Mouse (Mus musculus): Measurements from ENCODE around the gene Tgm4. TPM values are rescaled to one million over a fixed set of nuclear protein-coding genes. Genes with fewer than 3 reads are reported as not detected.

The Tgm4 gene
- 0.06 and 0.17 TPM in 2 replicates for polyA plus RNA-seq (2012; rRNA removed; ENCODE audit: low replicate concordance)

GRCm38 (mm10) chr9:123034426-123034825 is at the start of gene Tgm4:
TSS of gene Tgm4 (plus strand) at chr9:123034726.

GRCm38 (mm10) chr9:123020995-123021631 is 13.4 kb upstream of the Tgm4 start, which contains the start of gene Tmem42:
TSS of gene Tmem42 (plus strand) at chr9:123021326.

GRCm38 (mm10) chr9:123112805-123113521 is 78.4 kb downstream of the Tgm4 start, which contains the start of the genes Zdhhc3 and Exosc7:
TSS of gene Zdhhc3 (minus strand) at chr9:123113205.
TSS of gene Exosc7 (plus strand) at chr9:123113215.

Other genes starting within 250 kb of the Tgm4 start
- 3.5 and 7.3 TPM in 2 replicates for gene Tcaim, start 229.2 kb upstream of the Tgm4 start, polyA plus RNA-seq (2012; rRNA removed; ENCODE audit: low replicate concordance)
- not detected in 2 replicates for gene Gm35549, start 190.7 kb upstream of the Tgm4 start, polyA plus RNA-seq (2012; rRNA removed; ENCODE audit: low replicate concordance)
- gene Zfp445, start 168.7 kb upstream of the Tgm4 start, polyA plus RNA-seq (2012; rRNA removed; ENCODE audit: low replicate concordance), result 22.7 and 45.1 TPM in 2 replicates
- 1.8 and 3.0 TPM in 2 replicates for gene Zkscan7, start 149.0 kb upstream of the Tgm4 start, polyA plus RNA-seq (2012; rRNA removed; ENCODE audit: low replicate concordance)
- gene Zfp105, start 111.7 kb upstream of the Tgm4 start, polyA plus RNA-seq (2012; rRNA removed; ENCODE audit: low replicate concordance), result 0.41 and 0.57 TPM in 2 replicates
- gene 1110059G10Rik, start 83.7 kb upstream of the Tgm4 start, polyA plus RNA-seq (2012; rRNA removed; ENCODE audit: low replicate concordance), result 1.3 and 2.5 TPM in 2 replicates
- gene Kif15, start 83.7 kb upstream of the Tgm4 start, polyA plus RNA-seq (2012; rRNA removed; ENCODE audit: low replicate concordance), result 0.57 and 0.66 TPM in 2 replicates
- gene Tmem42, start 13.4 kb upstream of the Tgm4 start, polyA plus RNA-seq (2012; rRNA removed; ENCODE audit: low replicate concordance), result 13.2 and 17.8 TPM in 2 replicates
- gene Zdhhc3, start 78.5 kb downstream of the Tgm4 start, polyA plus RNA-seq (2012; rRNA removed; ENCODE audit: low replicate concordance), result 168 and 220 TPM in 2 replicates
- gene Exosc7, start 78.5 kb downstream of the Tgm4 start, polyA plus RNA-seq (2012; rRNA removed; ENCODE audit: low replicate concordance), result 11.1 and 24.5 TPM in 2 replicates
- gene Clec3b, start 116.2 kb downstream of the Tgm4 start, polyA plus RNA-seq (2012; rRNA removed; ENCODE audit: low replicate concordance), result 283 and 511 TPM in 2 replicates
- 11.1 and 16.7 TPM in 2 replicates for gene Cdcp1, start 181.3 kb downstream of the Tgm4 start, polyA plus RNA-seq (2012; rRNA removed; ENCODE audit: low replicate concordance)
- gene Tmem158, start 226.0 kb downstream of the Tgm4 start, polyA plus RNA-seq (2012; rRNA removed; ENCODE audit: low replicate concordance), result 33.6 and 176 TPM in 2 replicates